Mouse (Mus musculus): ENCODE data around the gene Ppargc1a. TPM values are rescaled to one million over a fixed set of nuclear protein-coding genes. Genes with fewer than 3 reads are reported as not detected.

Ppargc1a gene
- 3.2 and 5.2 TPM in 2 replicates for polyA plus RNA-seq (2014; fragmentation: Nextera tagmentation; extraction: Ambion mirVana)

DNA sequence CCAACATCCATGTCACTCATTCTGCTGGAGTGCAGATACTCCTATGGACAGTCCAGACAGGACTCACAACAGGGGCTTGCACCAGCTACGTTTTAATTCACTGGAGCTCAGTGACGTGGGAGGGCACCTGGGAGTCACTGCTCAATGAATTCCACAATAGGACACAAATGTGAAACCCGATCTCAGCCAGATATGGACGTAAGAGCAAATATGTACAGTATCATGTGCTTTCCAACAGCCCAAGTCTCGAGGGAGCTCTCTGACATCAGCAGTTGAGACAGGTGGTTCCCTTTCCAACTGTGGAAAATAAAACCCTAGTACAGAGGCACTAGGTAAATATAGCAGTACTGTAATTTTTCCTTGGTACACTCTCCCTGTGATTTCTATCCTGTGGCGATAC, at the start of gene Ppargc1a:
Gene Ppargc1a (minus strand): TSS at position 68 of the 400 bp plus-strand sequence.
- ATAC-seq (ENCODE audit: insufficient read depth) (peak; percentile 84), DNase-seq (peak; percentile 54)
- no peaks in the 10 kb centered on the region for H3K4me1 ChIP-seq (ENCODE audit: insufficient read depth)
- TF ChIP-seq CTCF (IDR thresholded peaks at IDR 0.05; ENCODE audit: low read depth): no peak
- no peaks in the 10 kb centered on the region for H3K9me3 ChIP-seq (ENCODE audit: low read depth, low read length)
- no peaks in the 10 kb centered on the region for H3K27me3 ChIP-seq (ENCODE audit: insufficient read depth, low read length)
- peak within 1 kb of the TSS; percentile 29; the same call in 1 of the 2 replicates for H3K4me2 ChIP-seq
- WGBS: 26% methylated on average over 6 of the region's 6 CpGs
- no peak within 1 kb of the TSS for H3K4me3 ChIP-seq (ENCODE audit: low read depth, low read length)
- no peaks in the 10 kb centered on the region for H3K36me3 ChIP-seq (ENCODE audit: insufficient read depth)
- peak within 1 kb of the TSS; percentile 42; the same call in 1 of the 2 replicates for H3K27ac ChIP-seq (ENCODE audit: low read depth)
- H3K9ac ChIP-seq: no peak within 1 kb of the TSS

DNA sequence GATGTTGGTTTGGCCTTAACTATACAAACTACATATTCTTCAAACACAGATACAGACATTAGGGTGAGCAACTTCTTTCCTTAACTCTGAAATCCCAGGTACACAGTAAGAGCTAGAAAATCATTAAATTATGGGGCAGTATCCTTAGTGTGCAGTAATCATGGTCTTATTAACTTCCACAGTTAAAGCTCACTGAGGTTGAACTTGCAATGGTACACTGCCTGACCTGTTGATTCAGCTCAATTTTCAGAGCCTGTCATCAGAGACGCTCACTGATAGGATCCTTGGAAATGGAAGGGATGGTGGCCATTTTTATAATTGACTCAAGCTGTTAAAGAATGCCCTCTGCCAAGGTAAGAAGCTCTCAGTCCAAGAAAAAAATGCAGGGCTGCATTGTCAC, 49.4 kb upstream of the Ppargc1a start:
- Histone ChIP-seq H3K9ac (no peak overlapping the region), H3K36me3 (ENCODE audit: insufficient read depth) (no peaks in the 10 kb centered on the region), H3K4me3 (ENCODE audit: low read depth, low read length) (no peak overlapping the region), H3K27ac (ENCODE audit: low read depth) (no peak overlapping the region), H3K9me3 (ENCODE audit: low read depth, low read length) (peaks cover 4% of the 10 kb centered on the region; the same call in 1 of the 2 replicates), H3K27me3 (ENCODE audit: insufficient read depth, low read length) (no peaks in the 10 kb centered on the region), H3K4me1 (ENCODE audit: insufficient read depth) (no peaks in the 10 kb centered on the region), H3K4me2 (no peak overlapping the region)
- no peak for TF ChIP-seq CTCF (IDR thresholded peaks at IDR 0.05; ENCODE audit: low read depth)
- DNase-seq: no peak
- ATAC-seq (ENCODE audit: insufficient read depth): no peak
- WGBS: 80% methylated on average over 1 of the region's 1 CpGs

DNA sequence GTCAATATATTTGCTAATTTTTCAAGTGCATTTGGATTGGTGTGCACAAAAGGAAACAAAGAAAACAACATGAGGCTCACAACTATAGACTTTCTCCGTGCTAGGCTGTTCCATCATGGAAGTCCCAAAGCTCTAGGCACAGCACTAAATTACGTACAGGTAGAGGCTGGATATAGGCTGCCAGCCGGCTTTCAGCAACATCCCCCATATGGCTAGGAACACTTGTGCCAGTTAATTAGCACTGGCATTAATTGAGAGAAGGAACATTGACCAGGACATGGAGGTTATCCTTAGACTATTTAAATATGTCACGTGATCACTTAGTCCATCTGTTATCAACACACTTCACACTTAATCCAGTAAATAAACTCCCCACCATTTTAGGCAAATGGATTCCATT, 44.5 kb upstream of the Ppargc1a start:
- DNase-seq: no peak
- WGBS: 87% methylated on average over 4 of the region's 4 CpGs
- Histone ChIP-seq H3K4me1 (ENCODE audit: insufficient read depth) (no peaks in the 10 kb centered on the region), H3K27ac (ENCODE audit: low read depth) (no peak overlapping the region), H3K9ac (no peak overlapping the region), H3K4me3 (ENCODE audit: low read depth, low read length) (no peak overlapping the region), H3K27me3 (ENCODE audit: insufficient read depth, low read length) (no peaks in the 10 kb centered on the region), H3K36me3 (ENCODE audit: insufficient read depth) (no peaks in the 10 kb centered on the region), H3K9me3 (ENCODE audit: low read depth, low read length) (no peaks in the 10 kb centered on the region), H3K4me2 (no peak overlapping the region)
- TF ChIP-seq CTCF (IDR thresholded peaks at IDR 0.05; ENCODE audit: low read depth): no peak
- no peak for ATAC-seq (ENCODE audit: insufficient read depth)

DNA sequence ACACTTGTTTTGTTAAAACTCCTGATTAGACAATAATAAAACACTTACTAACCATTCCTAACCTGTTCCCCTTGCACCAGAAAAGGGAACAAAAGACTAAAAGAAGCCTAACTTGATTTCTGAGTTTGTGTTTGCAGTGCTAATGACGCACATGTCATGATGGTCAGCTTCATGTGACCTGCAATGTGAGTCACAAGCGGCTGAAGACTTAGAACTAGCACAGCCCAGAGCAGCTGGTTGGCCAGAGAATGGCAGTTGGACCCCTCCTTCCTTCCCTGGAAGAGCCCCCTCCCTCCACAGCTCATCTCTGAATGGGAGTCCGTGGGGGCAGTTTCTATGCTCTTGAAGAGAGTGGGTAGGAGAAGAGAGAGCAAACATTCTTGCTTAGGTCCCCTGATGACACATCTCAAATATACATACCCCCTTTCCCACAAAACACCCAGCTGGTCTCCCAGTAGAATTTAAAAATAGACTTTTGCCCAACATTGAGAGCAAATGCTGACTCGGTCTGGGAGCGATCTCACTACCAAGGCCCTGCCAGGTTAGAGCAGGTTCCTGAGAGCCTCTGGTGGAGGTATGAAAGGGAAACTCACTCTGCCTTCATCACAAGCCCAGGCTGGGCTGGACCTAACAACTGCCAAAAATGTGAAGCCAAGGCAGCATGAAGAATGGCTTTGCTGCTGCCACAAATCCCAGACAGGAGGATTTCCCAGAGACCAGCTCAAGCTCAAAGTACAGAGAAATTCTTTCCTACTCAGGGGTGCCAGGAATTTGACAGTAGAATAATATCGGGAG, 40.4 kb upstream of the Ppargc1a start:
- no peak overlapping the region for H3K4me2 ChIP-seq
- WGBS: 54% methylated on average over 6 of the region's 6 CpGs
- no peaks in the 10 kb centered on the region for H3K27me3 ChIP-seq (ENCODE audit: insufficient read depth, low read length)
- no peaks in the 10 kb centered on the region for H3K4me1 ChIP-seq (ENCODE audit: insufficient read depth)
- H3K9me3 ChIP-seq (ENCODE audit: low read depth, low read length): no peaks in the 10 kb centered on the region
- H3K27ac ChIP-seq (ENCODE audit: low read depth): no peak overlapping the region
- no peak overlapping the region for H3K9ac ChIP-seq
- DNase-seq (no peak), ATAC-seq (ENCODE audit: insufficient read depth) (no peak)
- no peaks in the 10 kb centered on the region for H3K36me3 ChIP-seq (ENCODE audit: insufficient read depth)
- no peak for TF ChIP-seq CTCF (IDR thresholded peaks at IDR 0.05; ENCODE audit: low read depth)
- no peak overlapping the region for H3K4me3 ChIP-seq (ENCODE audit: low read depth, low read length)

DNA sequence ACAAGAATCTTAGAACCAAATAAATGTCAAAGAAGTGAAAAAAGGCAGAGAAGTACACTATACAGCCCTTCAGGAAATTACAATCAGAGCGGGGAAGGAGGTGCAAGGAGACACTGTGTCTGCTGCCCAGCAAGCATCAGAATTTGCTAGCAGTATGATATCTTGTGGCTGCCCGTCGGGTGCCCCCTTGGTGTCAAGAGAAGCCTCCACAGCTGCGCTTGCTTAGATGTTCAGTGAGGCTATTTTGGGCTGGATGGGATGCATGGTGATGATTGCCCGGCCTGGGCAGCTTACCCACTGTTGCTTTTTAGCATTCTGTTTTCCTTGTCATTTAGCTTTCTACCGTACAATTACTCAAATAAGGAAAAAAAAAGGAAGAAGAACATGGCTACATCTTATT, 32.0 kb upstream of the Ppargc1a start:
- Histone ChIP-seq H3K9me3 (ENCODE audit: low read depth, low read length) (no peaks in the 10 kb centered on the region), H3K4me1 (ENCODE audit: insufficient read depth) (no peaks in the 10 kb centered on the region), H3K27me3 (ENCODE audit: insufficient read depth, low read length) (no peaks in the 10 kb centered on the region), H3K27ac (ENCODE audit: low read depth) (no peak overlapping the region), H3K9ac (no peak overlapping the region), H3K36me3 (ENCODE audit: insufficient read depth) (no peaks in the 10 kb centered on the region), H3K4me3 (ENCODE audit: low read depth, low read length) (no peak overlapping the region), H3K4me2 (no peak overlapping the region)
- no peak for TF ChIP-seq CTCF (IDR thresholded peaks at IDR 0.05; ENCODE audit: low read depth)
- 52% methylated on average over 6 of the region's 6 CpGs for WGBS
- DNase-seq: no peak
- ATAC-seq (ENCODE audit: insufficient read depth): no peak

DNA sequence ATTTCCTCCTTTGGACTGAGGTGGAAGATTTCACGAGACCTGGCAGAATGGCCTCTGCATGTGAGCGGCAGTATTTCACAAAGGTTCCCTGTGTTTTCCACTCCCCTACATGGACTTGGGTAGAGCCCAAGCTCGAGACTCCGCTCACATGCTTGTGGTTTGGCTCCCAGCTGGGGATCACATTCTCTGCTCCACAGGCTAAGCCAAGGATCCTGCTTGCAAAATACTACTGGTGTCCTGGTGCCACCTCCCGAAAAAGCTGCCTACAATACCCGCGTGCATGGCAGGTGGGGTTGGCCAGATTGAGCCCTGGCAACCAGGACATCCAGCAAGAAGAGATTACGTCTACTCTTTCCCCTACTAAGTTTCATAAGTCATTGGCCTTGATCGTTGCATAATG, 28.1 kb upstream of the Ppargc1a start:
- no peak for DNase-seq
- WGBS: 87% methylated on average over 9 of the region's 9 CpGs
- Histone ChIP-seq H3K27me3 (ENCODE audit: insufficient read depth, low read length) (no peaks in the 10 kb centered on the region), H3K9ac (no peak overlapping the region), H3K4me2 (no peak overlapping the region), H3K4me1 (ENCODE audit: insufficient read depth) (peaks cover 7% of the 10 kb centered on the region), H3K4me3 (ENCODE audit: low read depth, low read length) (no peak overlapping the region), H3K27ac (ENCODE audit: low read depth) (no peak overlapping the region), H3K36me3 (ENCODE audit: insufficient read depth) (no peaks in the 10 kb centered on the region), H3K9me3 (ENCODE audit: low read depth, low read length) (no peaks in the 10 kb centered on the region)
- no peak for TF ChIP-seq CTCF (IDR thresholded peaks at IDR 0.05; ENCODE audit: low read depth)
- no peak for ATAC-seq (ENCODE audit: insufficient read depth)

DNA sequence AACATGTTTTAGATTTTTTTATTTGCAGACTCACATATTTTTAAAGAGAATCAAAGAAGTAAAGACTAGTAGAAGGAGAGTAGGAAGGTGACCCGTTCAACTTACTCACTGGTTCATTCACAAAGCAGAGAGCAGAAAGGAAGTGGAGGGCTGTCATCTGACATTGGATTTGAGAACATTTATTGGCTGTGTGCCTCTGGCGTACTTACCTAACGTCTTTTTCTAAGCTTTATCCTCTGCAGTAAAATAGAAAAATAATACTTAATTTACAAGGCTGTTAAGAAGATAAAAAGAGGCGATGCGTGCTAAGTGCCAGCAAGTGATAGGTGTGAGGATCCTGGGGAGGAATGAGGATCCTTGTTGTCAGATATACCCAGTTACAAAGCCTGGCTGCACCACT, 24.7 kb upstream of the Ppargc1a start:
- Histone ChIP-seq H3K36me3 (ENCODE audit: insufficient read depth) (no peaks in the 10 kb centered on the region), H3K27me3 (ENCODE audit: insufficient read depth, low read length) (no peaks in the 10 kb centered on the region), H3K27ac (ENCODE audit: low read depth) (no peak overlapping the region), H3K4me1 (ENCODE audit: insufficient read depth) (peaks cover 7% of the 10 kb centered on the region), H3K4me3 (ENCODE audit: low read depth, low read length) (no peak overlapping the region), H3K9ac (no peak overlapping the region), H3K4me2 (no peak overlapping the region), H3K9me3 (ENCODE audit: low read depth, low read length) (no peaks in the 10 kb centered on the region)
- no peak for DNase-seq
- no peak for ATAC-seq (ENCODE audit: insufficient read depth)
- WGBS: 32% methylated on average over 5 of the region's 5 CpGs
- TF ChIP-seq CTCF (IDR thresholded peaks at IDR 0.05; ENCODE audit: low read depth): no peak
